ENCODE assay signal across 8 mouse cellular contexts in genomic region chr3:87174096-87174768, GRCm38 (mm10). TPM values are rescaled to one million over a fixed set of nuclear protein-coding genes. Genes with fewer than 3 reads are reported as not detected.
DNase-seq lines count a peak whose midpoint lies in the region; ATAC-seq and TF ChIP-seq lines count a peak whose summit lies in the region.

Gene Kirrel, minus strand, starts transcription at chr3:87174747.

- no peak within 1 kb of the TSS for H3K27ac ChIP-seq in cerebellum, adult 2 months (ENCODE audit: insufficient read depth, low read length)
- H3K27ac ChIP-seq in hindbrain, embryonic 13.5 days = peak within 1 kb of the TSS; percentile 92
- peak within 1 kb of the TSS; percentile 79 for H3K27ac ChIP-seq in midbrain, postnatal 0 days (ENCODE audit: low read depth, low read length)
- no peak within 1 kb of the TSS for H3K27ac ChIP-seq in thymus, adult 2 months (ENCODE audit: control insufficient read depth, insufficient read depth, low read length)

- peak within 1 kb of the TSS; percentile 90 for H3K9ac ChIP-seq in hindbrain, embryonic 13.5 days
- H3K9ac ChIP-seq in midbrain, postnatal 0 days (replicated peaks; ENCODE audit: low read length, poor library complexity, severe bottlenecking) = peak within 1 kb of the TSS; percentile 61

- peak; percentile 81 for ATAC-seq in hindbrain, embryonic 13.5 days (ENCODE audit: low FRiP score)
- peak; percentile 84 for ATAC-seq in midbrain, postnatal 0 days (ENCODE audit: low FRiP score)

- H3K36me3 ChIP-seq in hindbrain, embryonic 13.5 days = no peaks in the 10 kb centered on the region
- no peaks in the 10 kb centered on the region for H3K36me3 ChIP-seq in midbrain, postnatal 0 days (ENCODE audit: insufficient read depth, low read length)
- no peaks in the 10 kb centered on the region for H3K36me3 ChIP-seq in thymus, adult 2 months (ENCODE audit: control insufficient read depth, insufficient read depth, low read length)

- no peaks in the 10 kb centered on the region for H3K4me1 ChIP-seq in cerebellum, adult 2 months (ENCODE audit: control insufficient read depth, insufficient read depth, low read length)
- peaks cover 56% of the 10 kb centered on the region for H3K4me1 ChIP-seq in hindbrain, embryonic 13.5 days (replicated peaks)
- 0 out of 2 replicates have a peak, but pooled peaks cover 5% of the 10 kb centered on the region for H3K4me1 ChIP-seq in midbrain, postnatal 0 days (ENCODE audit: insufficient read depth, low read length)
- H3K4me1 ChIP-seq in thymus, adult 2 months (replicated peaks; ENCODE audit: control insufficient read depth, insufficient read depth, low read length) = no peaks in the 10 kb centered on the region; the same call in 1 of the 2 replicates

- DNase-seq in cerebellum, adult 2 months = peak; percentile 28 to 40
- DNase-seq in cerebellum, adult 11-12 months = no peak
- peak; percentile 77 to 83 for DNase-seq in cerebellum, postnatal 10 days
- DNase-seq in gastrocnemius, adult 8-10 months (ENCODE audit: low spot score in 2 of 2) = peak; percentile 53 to 68
- DNase-seq in liver = peak; percentile 73
- DNase-seq in midbrain, postnatal 0 days (ENCODE audit: low spot score) = peak; percentile 80
- peak; percentile 39 for DNase-seq in thymus, adult 2 months

- no peaks in the 10 kb centered on the region for H3K9me3 ChIP-seq in hindbrain, embryonic 13.5 days
- no peaks in the 10 kb centered on the region for H3K9me3 ChIP-seq in midbrain, postnatal 0 days (ENCODE audit: low read length)

- H3K4me2 ChIP-seq in hindbrain, embryonic 13.5 days = peak within 1 kb of the TSS; percentile 80
- H3K4me2 ChIP-seq in midbrain, postnatal 0 days (ENCODE audit: low read depth, low read length, poor library complexity, severe bottlenecking) = peak within 1 kb of the TSS; percentile 64

- under 1% methylated on average over 44 of the region's 45 CpGs for WGBS in cerebellum, adult 2 months
- WGBS in hindbrain, embryonic 13.5 days = 2% methylated on average over 42 of the region's 45 CpGs
- under 1% methylated on average over 38 of the region's 45 CpGs for WGBS in midbrain, postnatal 0 days
- 2% methylated on average over 43 of the region's 45 CpGs for WGBS in thymus, adult 2 months

- H3K27me3 ChIP-seq in cerebellum, adult 2 months (ENCODE audit: control insufficient read depth, insufficient read depth, low read length) = peaks cover 1% of the 10 kb centered on the region; the same call in 1 of the 2 replicates
- no peaks in the 10 kb centered on the region for H3K27me3 ChIP-seq in hindbrain, embryonic 13.5 days
- no peaks in the 10 kb centered on the region for H3K27me3 ChIP-seq in midbrain, postnatal 0 days (ENCODE audit: insufficient read depth, low read length)
- peaks cover 15% of the 10 kb centered on the region for H3K27me3 ChIP-seq in thymus, adult 2 months (ENCODE audit: control insufficient read depth, insufficient read depth, low read length)

- no peak for TF ChIP-seq CTCF in cerebellum, adult 2 months (IDR thresholded peaks at IDR 0.05; ENCODE audit: borderline replicate concordance, insufficient read depth, low read depth, low read length)
- TF ChIP-seq CTCF in midbrain, postnatal 0 days (IDR thresholded peaks at IDR 0.05) = no peak; the same call in 1 of the 2 replicates
- no peak for TF ChIP-seq CTCF in thymus, adult 2 months (IDR thresholded peaks at IDR 0.05; ENCODE audit: borderline replicate concordance, control insufficient read depth, extremely low read depth, insufficient read depth, low read length, poor library complexity)

- TF ChIP-seq POLR2A in cerebellum, adult 2 months (IDR thresholded peaks at IDR 0.05; ENCODE audit: borderline replicate concordance, insufficient read depth, low read length) = no peak
- TF ChIP-seq POLR2A in thymus, adult 2 months (IDR thresholded peaks at IDR 0.05; ENCODE audit: control insufficient read depth, extremely low read depth, insufficient read depth, low read length, poor library complexity) = 0 out of 2 replicates have a peak, but pooled peaks have one; percentile 4

- peak within 1 kb of the TSS; percentile 46 for H3K4me3 ChIP-seq in cerebellum, adult 2 months (replicated peaks; ENCODE audit: insufficient read depth, low read depth, low read length)
- H3K4me3 ChIP-seq in hindbrain, embryonic 13.5 days = peak within 1 kb of the TSS; percentile 66
- peak within 1 kb of the TSS; percentile 65 for H3K4me3 ChIP-seq in midbrain, postnatal 0 days (ENCODE audit: low read depth, low read length)
- H3K4me3 ChIP-seq in thymus, adult 2 months (ENCODE audit: control insufficient read depth, insufficient read depth, low read length) = peak within 1 kb of the TSS; percentile 26

RNA-seq across cellular contexts. Expression of gene Kirrel, which starts in this region (rescaled TPM):
- 5.6 and 6.1 TPM in 2 replicates for polyA plus RNA-seq in cerebellum, adult 2 months (2012; rRNA removed)
- total RNA-seq in gastrocnemius, adult 8-10 months (2022) = 1 to 10 TPM; 1.9 to 4.3 (median 3.0) TPM
- 7.7 and 8.9 TPM in 2 replicates for polyA plus RNA-seq in hindbrain, embryonic 13.5 days (2015; fragmentation: Nextera tagmentation; extraction: Ambion mirVana)
- total RNA-seq in midbrain, postnatal 0 days (2014; rRNA removed) = 11.1 and 11.3 TPM in 2 replicates
- 3.3 and 4.0 TPM in 2 replicates for polyA plus RNA-seq in midbrain, postnatal 0 days (2015; fragmentation: Nextera tagmentation; extraction: Ambion mirVana)
- 2.6 and 2.9 TPM in 2 replicates for polyA plus RNA-seq in thymus, adult 2 months (2012; rRNA removed)

Comparison
In these comparisons a context has a peak if more than half of its experiments do, and no peak if none do; other contexts are left out.
1. H3K27ac ChIP-seq: peak in hindbrain, embryonic 13.5 days (single experiment) and midbrain, postnatal 0 days (single experiment); none in cerebellum, adult 2 months (single experiment) and thymus, adult 2 months (single experiment).
2. Peak in every context shown above with its lines, with median percentiles within 50 percentile points of each other: H3K4me3 ChIP-seq.